Mouse (Mus musculus) ovary, postnatal 14 days (tissue): ENCODE results near the gene Zc2hc1c.
A peak's percentile ranks its signal among the peaks of the same experiment; 100 is the strongest.

Experiments
- DNase-seq: peaks from one replicate; pipeline ENCODE4 v3.0.0; 2022; ENCODE audit warnings: low spot score

Gene Zc2hc1c

GRCm38 (mm10) chr12:85339947-85340346 is 51.6 kb downstream of the Zc2hc1c start:
- DNase-seq: no peak

DNA sequence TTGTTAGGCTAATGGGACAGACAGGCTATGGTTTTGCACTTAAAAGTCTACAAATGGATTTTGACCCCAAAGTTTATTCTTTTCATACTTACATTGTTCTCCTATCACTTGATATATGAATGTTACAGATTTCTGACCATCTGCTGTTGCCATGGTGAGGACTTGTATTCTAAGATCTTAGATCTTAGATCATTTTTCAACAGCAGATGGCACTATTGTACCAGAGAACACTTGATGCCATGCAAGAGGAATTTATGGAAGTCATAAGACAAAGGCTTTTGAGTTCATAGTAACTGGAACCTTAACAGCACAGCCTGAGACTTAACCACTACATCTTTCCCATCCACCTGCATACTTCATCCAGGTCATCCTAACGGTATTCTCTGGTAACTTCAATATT is 52.7 kb downstream of the Zc2hc1c start:
- DNase-seq: peak; percentile 21

GRCm38 (mm10) chr12:85342310-85342709 is 53.9 kb downstream of the Zc2hc1c start:
- no peak for DNase-seq

- DNase-seq: no peak
Measured at GRCm38 (mm10) chr12:85344252-85344651, 55.9 kb downstream of the Zc2hc1c start.

DNA sequence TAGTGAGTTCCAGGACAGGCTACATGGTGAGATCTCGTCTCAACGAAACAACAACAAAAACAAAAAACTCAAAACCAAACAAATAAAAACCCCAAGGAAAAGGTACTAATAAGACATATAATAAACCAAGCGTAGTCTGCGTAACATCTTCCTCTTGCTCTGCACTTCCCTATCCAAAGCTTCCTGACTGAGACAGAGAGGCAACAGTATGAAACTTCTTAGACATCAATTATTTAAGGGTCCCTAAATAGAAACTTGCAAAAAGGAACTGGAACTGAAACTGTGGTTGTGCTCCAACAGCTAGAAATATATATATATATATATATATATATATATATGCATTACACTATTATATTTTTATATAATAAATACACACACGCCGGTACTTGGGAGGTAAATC is 57.2 kb downstream of the Zc2hc1c start:
- DNase-seq: no peak

- peak; percentile 46 for DNase-seq
Measured at GRCm38 (mm10) chr12:85346374-85346773, 58.0 kb downstream of the Zc2hc1c start.

GRCm38 (mm10) chr12:85347196-85347595 is 58.8 kb downstream of the Zc2hc1c start:
- DNase-seq: no peak

- DNase-seq: no peak
Measured at GRCm38 (mm10) chr12:85348338-85348737, 59.9 kb downstream of the Zc2hc1c start.
